Mouse (Mus musculus) liver, postnatal 0 days (tissue): ENCODE measurements around the gene Snrnp40. TPM values are rescaled to one million over a fixed set of nuclear protein-coding genes. Genes with fewer than 3 reads are reported as not detected.

Experiments
- ATAC-seq: fragments of 200-750 bp; cut with Nextera tagmentation; 2 replicates; pipeline ENCODE4 v1.8.0; 2017; ENCODE audit warnings: mild to moderate bottlenecking, moderate library complexity
- DNase-seq: peaks from one replicate; pipeline ENCODE4 v3.0.0-alpha.2; 2016
- H3K27ac ChIP-seq: fragments of 300-500 bp; sonication (generic); 2 replicates; pipeline ENCODE4 v1.5.1; 2014; ENCODE audit warnings: antibody characterized with exemption, moderate library complexity, mild to moderate bottlenecking, low read depth
- H3K27me3 ChIP-seq: fragments of 300-500 bp; sonication (generic); 2 replicates; pipeline ENCODE4 v1.6.1; 2014; ENCODE audit warnings: low read length, control low read depth, mixed read lengths; ENCODE audit not compliant: insufficient read depth
- H3K36me3 ChIP-seq: fragments of 300-500 bp; sonication (generic); replicated peaks from 2 replicates; pipeline ENCODE4 v1.6.1; 2014; ENCODE audit warnings: mild to moderate bottlenecking, control low read depth, low read length, moderate library complexity, mixed read lengths; ENCODE audit not compliant: insufficient read depth
- H3K4me1 ChIP-seq: fragments of 300-500 bp; sonication (generic); 2 replicates; pipeline ENCODE4 v1.6.1; 2014; ENCODE audit warnings: antibody characterized with exemption, mild to moderate bottlenecking, control low read depth; ENCODE audit not compliant: insufficient read depth
- H3K4me2 ChIP-seq: fragments of 300-500 bp; sonication (generic); 2 replicates; pipeline ENCODE4 v1.6.1; 2014; ENCODE audit warnings: low read depth, mild to moderate bottlenecking, low read length, moderate library complexity, mixed read lengths
- H3K4me3 ChIP-seq: fragments of 300-500 bp; sonication (generic); 2 replicates; pipeline ENCODE4 v1.5.1; 2014; ENCODE audit warnings: low read depth, low read length
- H3K9ac ChIP-seq: fragments of 300-500 bp; sonication (generic); replicated peaks from 2 replicates; pipeline ENCODE4 v1.6.1; 2014; ENCODE audit warnings: mild to moderate bottlenecking, moderate library complexity
- H3K9me3 ChIP-seq: fragments of 300-500 bp; sonication (generic); 2 replicates; pipeline ENCODE4 v1.6.1; 2016; ENCODE audit warnings: mild to moderate bottlenecking, control low read depth, low read length, mixed read lengths
- CTCF ChIP-seq: sonication (generic); IDR thresholded peaks from 2 replicates; pipeline ENCODE4 v1.5.1; 2016; ENCODE audit warnings: antibody characterized with exemption, low read depth
- EP300 ChIP-seq: IDR thresholded peaks from 2 replicates; pipeline ENCODE4 v1.6.1; 2016; ENCODE audit warnings: antibody characterized with exemption, low read depth, mild to moderate bottlenecking
- WGBS: fragments of 180-500 bp; shearing (Covaris S2); extraction: QIAGEN DNeasy Blood & Tissue Kit; methylation state at CpG from one replicate; pipeline ENCODE4 v1.1.7; 2014; ENCODE audit not compliant: insufficient replicate concordance; 5-methylcytosine and 5-hydroxymethylcytosine counted together
- polyA plus RNA-seq: library from polyadenylated mRNA; unstranded; fragments of >200 nt; fragmentation: Nextera tagmentation; extraction: Ambion mirVana; gene quantifications from 2 replicates; pipeline ENCODE4 v1.2.1, GENCODE M21; 2015

The Snrnp40 gene
- polyA plus RNA-seq, 1 experiment from 2014 or later, result 39.9 TPM

- no peaks in the 10 kb centered on the region for H3K4me1 ChIP-seq
- H3K4me3 ChIP-seq, result no peak overlapping the region
- H3K27ac ChIP-seq, result no peak overlapping the region
- H3K9ac ChIP-seq, result no peak overlapping the region
- H3K27me3 ChIP-seq, result no peaks in the 10 kb centered on the region
- ATAC-seq (no peak), DNase-seq (no peak)
- peaks cover 69% of the 10 kb centered on the region for H3K36me3 ChIP-seq
- H3K9me3 ChIP-seq, result no peaks in the 10 kb centered on the region
- 86% methylated on average over 4 of the region's 4 CpGs for WGBS
- TF ChIP-seq EP300, result no peak
- peak; percentile 45 for TF ChIP-seq CTCF
- no peak overlapping the region for H3K4me2 ChIP-seq
These were observed 16.7 kb downstream of the Snrnp40 start for GRCm38 (mm10) chr4:130376675-130377074.

- Histone ChIP-seq H3K27me3 (no peaks in the 10 kb centered on the region), H3K4me1 (no peaks in the 10 kb centered on the region), H3K36me3 (peaks cover 72% of the 10 kb centered on the region), H3K9me3 (no peaks in the 10 kb centered on the region), H3K9ac (no peak overlapping the region), H3K27ac (no peak overlapping the region), H3K4me2 (no peak overlapping the region), H3K4me3 (no peak overlapping the region)
- WGBS, result 78% methylated on average over 4 of the region's 4 CpGs
- TF ChIP-seq EP300 (no peak), CTCF (no peak)
- no peak for DNase-seq
- no peak for ATAC-seq
These were observed 17.6 kb downstream of the Snrnp40 start for GRCm38 (mm10) chr4:130377500-130377899.

- 98% methylated on average over 2 of the region's 2 CpGs for whole genome bisulfite sequencing
- H3K27ac ChIP-seq, result no peak overlapping the region
- H3K4me1 ChIP-seq, result no peaks in the 10 kb centered on the region
- DNase-seq, result no peak
- H3K4me2 ChIP-seq, result no peak overlapping the region
- H3K4me3 ChIP-seq, result no peak overlapping the region
- no peaks in the 10 kb centered on the region for H3K9me3 ChIP-seq
- H3K9ac ChIP-seq, result no peak overlapping the region
- H3K36me3 ChIP-seq, result peaks cover 72% of the 10 kb centered on the region
- TF ChIP-seq CTCF, result no peak
- TF ChIP-seq EP300, result no peak
- H3K27me3 ChIP-seq, result no peaks in the 10 kb centered on the region
- no peak for ATAC-seq
These were observed 19.2 kb downstream of the Snrnp40 start for GRCm38 (mm10) chr4:130379181-130379580.

- DNase-seq (no peak), ATAC-seq (no peak)
- no peak overlapping the region for H3K27ac ChIP-seq
- H3K4me2 ChIP-seq, result no peak overlapping the region
- no peak overlapping the region for H3K9ac ChIP-seq
- H3K4me3 ChIP-seq, result no peak overlapping the region
- WGBS, result 75% methylated on average over 2 of the region's 2 CpGs
- no peaks in the 10 kb centered on the region for H3K4me1 ChIP-seq
- TF ChIP-seq EP300 (no peak), CTCF (peak; percentile 50)
- H3K36me3 ChIP-seq, result peaks cover 75% of the 10 kb centered on the region
- no peaks in the 10 kb centered on the region for H3K9me3 ChIP-seq
- H3K27me3 ChIP-seq, result no peaks in the 10 kb centered on the region
These were observed 20.5 kb downstream of the Snrnp40 start for GRCm38 (mm10) chr4:130380418-130380817.

- Histone ChIP-seq H3K4me2 (no peak overlapping the region), H3K4me1 (no peaks in the 10 kb centered on the region), H3K9ac (no peak overlapping the region), H3K36me3 (peaks cover 65% of the 10 kb centered on the region), H3K27ac (no peak overlapping the region), H3K9me3 (no peaks in the 10 kb centered on the region), H3K27me3 (no peaks in the 10 kb centered on the region), H3K4me3 (no peak overlapping the region)
- DNase-seq (no peak), ATAC-seq (no peak)
- TF ChIP-seq EP300, result no peak
- TF ChIP-seq CTCF, result no peak
- 77% methylated on average over 3 of the region's 3 CpGs for WGBS
These were observed 27.3 kb downstream of the Snrnp40 start for GRCm38 (mm10) chr4:130387256-130387655.

GRCm38 (mm10) chr4:130389496-130389895 lies 29.6 kb downstream of the Snrnp40 start:
- H3K9me3 ChIP-seq, result no peaks in the 10 kb centered on the region
- TF ChIP-seq CTCF (no peak), EP300 (no peak)
- H3K4me3 ChIP-seq, result no peak overlapping the region
- H3K4me1 ChIP-seq, result no peaks in the 10 kb centered on the region
- no peak overlapping the region for H3K9ac ChIP-seq
- H3K4me2 ChIP-seq, result no peak overlapping the region
- WGBS, result 93% methylated on average over 6 of the region's 6 CpGs
- no peak overlapping the region for H3K27ac ChIP-seq
- no peak for DNase-seq
- ATAC-seq, result no peak
- H3K36me3 ChIP-seq, result peaks cover 43% of the 10 kb centered on the region
- H3K27me3 ChIP-seq, result no peaks in the 10 kb centered on the region

- peaks cover 39% of the 10 kb centered on the region for H3K36me3 ChIP-seq
- no peak overlapping the region for H3K4me2 ChIP-seq
- no peak overlapping the region for H3K27ac ChIP-seq
- H3K4me1 ChIP-seq, result no peaks in the 10 kb centered on the region
- H3K4me3 ChIP-seq, result no peak overlapping the region
- H3K9me3 ChIP-seq, result no peaks in the 10 kb centered on the region
- WGBS, result 76% methylated on average over 7 of the region's 7 CpGs
- DNase-seq (no peak), ATAC-seq (no peak)
- TF ChIP-seq EP300 (no peak), CTCF (no peak)
- no peaks in the 10 kb centered on the region for H3K27me3 ChIP-seq
- H3K9ac ChIP-seq, result no peak overlapping the region
These were observed 30.0 kb downstream of the Snrnp40 start for GRCm38 (mm10) chr4:130389927-130390326.
